Mouse (Mus musculus) kidney, adult 9 months (tissue): ENCODE measurements around the gene Draxin.

Experiments used
- DNase-seq: peaks from one replicate; pipeline ENCODE4 v3.0.0; 2022

The Draxin gene

DNA sequence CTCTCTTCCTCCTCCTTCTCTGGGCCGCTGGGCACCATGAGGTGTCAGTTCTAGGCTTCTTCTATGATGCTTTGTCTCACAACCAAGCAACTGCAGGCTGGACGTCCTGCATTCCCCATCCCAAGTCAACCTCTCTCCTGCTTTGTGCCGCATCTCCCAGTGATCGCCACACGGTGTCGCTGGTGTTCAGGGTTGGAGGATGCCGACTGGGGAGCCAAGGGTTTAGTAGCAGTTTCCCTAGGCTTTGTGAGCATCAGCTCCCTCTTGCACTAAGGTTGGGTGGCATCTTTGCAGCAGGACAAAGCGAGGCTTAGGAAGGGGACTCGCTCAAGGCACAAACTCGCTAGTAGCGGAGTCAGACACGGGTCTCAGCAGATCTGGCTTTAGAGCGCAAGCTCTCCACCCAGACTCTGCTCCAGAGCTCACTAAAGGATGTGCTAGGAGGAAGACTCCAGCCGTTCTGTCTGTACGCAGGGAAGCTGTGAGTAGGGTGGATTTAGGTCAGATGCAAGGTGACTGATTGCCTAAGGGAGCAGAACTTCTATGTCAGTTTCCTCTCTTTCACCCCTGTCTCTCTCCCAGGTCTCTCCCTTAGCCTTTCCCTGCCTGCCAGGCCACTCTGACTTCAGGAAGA lies 15.6 kb downstream of the Draxin start:
- peak; percentile 82 for DNase-seq

DNA sequence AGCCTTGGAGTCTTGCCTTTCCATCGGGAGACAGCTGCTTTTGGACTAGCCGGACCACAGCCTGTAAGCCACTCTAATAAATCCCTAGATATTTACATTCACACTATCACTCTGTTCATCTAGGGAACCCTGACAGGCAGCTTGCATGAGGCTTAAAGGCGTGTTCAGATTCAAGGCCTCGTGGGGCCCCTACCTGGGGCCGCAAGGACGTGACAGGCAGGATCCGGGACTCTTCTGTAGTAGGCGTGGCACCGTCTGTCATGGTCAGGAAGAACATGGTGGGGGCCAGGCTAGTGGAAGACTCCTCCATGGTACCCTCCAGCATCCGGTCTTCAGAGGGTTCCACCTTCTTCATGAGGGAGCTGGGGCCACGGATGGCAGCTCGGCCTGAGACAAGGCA lies 18.0 kb downstream of the Draxin start:
- no peak for DNase-seq

DNA sequence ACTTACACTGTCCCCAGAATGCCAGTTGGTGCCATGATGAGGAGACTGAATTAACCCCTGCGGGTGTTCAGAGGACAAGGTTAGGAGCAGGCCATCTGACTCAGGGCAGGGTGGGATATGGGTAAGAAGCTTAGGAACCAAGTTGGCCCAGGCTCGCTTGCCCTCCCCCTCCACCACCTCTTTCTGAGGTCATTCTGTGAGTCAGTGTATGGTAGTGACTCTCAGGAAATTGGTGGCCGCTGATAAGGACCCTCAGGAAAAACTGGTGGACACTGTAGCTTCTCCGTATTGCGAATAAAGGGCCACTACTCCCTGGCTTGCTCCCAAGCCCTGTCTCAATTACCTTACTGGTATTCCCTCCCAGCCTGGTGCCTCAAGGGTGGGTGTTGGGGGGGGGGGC lies 21.3 kb downstream of the Draxin start:
- DNase-seq, result no peak

DNA sequence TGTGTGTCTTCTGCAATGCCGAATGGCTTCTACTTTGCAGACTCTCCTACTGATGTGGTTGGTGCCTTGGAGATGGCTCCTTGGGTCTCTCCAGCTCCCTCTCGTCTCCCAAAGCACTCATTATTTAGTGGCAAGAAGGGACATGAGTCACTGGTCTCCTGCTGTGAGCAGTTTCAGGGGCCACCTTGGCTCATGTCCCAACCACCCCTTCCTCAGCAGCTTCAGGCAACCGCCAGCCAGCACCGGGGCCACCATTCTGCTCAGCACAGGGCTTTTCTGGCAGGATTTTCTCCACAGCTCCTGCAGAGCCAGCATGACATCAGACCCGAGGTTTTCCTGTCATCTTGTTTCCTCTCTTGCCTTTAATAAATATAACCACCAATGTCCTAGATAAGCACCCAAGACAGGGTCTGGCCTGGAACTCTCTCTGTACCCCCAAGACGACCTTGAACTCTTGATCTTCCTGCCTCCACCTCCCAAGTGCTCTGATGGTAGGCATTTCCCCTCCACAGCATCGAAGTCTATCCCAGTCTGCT lies 21.9 kb downstream of the Draxin start:
- no peak for DNase-seq

DNA sequence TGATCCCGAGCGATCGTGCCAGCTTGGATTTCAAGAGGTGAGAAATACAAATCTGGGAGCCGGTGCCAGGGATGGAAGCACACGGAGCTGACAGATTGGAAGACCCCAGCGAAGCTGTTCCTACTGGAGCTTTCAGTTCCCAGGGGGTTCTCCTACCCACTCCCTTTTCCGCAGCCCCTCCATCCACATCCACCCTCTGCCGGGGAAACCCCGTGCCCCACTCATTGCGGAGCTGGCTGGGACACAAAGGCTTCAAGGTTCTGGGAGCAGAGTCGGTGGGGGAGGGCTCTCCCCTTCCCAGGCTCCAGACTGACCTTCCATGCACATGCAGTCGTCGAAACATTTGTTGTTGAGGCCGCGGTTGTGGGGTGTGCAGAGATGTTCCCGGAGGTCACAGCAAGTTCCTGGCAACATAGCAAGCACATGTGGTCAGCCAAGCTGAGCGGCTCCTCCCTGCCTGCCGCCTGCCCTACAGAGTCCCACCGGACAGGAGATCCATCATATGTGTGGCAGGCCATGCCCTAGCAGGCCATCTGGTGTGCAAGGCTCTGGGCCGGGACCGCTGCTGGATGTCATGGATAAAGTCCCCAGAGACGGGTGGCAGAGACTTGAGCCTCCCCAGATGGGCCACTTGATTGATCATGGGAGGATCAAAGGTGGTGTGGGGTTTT lies 22.7 kb downstream of the Draxin start:
- no peak for DNase-seq

DNA sequence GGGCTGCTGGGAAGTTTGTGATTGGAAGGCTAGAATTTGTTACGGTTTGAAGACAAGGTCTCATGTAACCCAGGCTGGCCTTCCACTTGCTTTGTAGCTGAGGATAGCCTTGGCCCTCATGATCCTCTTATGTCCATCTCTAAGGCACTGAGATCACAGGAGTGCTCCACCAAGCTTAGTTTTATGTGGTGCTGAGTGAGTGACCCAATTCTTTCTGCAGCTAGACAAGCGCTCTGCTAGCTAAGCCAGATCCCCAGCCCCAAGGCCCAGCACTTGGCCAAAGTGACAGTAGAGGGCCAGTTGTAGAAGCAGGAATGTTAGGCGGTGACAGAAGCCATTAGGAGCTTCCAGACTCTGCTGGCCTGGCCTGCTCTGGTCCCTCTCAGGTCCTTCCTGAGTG lies 26.4 kb downstream of the Draxin start:
- no peak for DNase-seq

DNA sequence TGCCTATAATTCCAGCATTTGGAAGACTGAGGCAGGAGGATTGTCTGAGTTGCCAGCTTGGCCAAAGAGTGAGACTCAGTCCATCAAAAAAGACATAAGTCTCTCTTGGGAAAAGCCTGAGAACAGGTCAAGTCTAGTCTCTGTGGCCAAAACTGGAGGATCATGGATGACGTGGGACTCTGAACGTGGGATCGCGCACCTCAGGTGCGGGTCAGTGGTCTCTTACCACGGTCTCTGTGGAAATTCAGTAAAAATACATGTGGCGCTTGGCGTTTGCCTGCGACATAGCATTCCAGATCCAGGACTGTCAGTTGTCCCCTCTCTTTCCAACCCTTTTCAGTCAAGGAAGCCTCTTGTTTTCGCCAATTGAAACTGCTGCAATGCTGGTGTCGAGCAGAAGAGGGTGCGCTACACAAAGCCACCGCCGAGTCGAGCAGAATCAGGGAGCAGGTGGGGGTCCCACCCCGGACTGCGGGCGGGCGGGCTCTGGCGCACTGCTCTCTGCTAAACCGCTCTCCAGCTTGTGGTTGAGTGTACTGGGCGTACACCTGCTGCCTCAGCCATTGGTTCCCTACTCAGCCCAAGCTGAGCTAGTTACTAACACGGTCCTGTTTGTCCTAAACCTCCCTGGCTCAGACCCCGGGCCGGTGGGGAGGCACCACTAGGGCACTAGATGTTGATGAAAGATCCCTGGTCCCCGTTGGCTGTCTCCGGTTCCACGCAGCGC lies 28.5 kb downstream of the Draxin start:
- peak; percentile 49 for DNase-seq

DNA sequence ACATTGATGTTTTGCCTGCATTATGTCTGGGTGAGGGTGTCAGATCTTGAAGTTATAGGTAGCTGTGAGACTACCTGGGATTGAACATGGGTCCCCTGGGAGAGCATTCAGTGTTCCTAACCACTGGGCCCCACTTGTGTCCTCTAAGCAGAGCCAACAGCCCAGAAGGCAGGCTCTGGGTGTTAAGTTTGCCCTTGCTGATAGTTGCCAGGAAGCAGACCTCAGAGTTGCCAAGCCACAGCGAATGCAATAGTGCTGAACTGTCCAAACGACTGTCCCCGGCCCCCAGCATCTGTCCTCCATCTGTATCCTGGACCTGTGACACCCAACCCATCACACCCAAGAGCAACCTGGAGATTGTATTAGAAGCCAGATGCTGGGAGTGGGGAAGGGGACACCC lies 31.8 kb downstream of the Draxin start:
- no peak for DNase-seq

DNA sequence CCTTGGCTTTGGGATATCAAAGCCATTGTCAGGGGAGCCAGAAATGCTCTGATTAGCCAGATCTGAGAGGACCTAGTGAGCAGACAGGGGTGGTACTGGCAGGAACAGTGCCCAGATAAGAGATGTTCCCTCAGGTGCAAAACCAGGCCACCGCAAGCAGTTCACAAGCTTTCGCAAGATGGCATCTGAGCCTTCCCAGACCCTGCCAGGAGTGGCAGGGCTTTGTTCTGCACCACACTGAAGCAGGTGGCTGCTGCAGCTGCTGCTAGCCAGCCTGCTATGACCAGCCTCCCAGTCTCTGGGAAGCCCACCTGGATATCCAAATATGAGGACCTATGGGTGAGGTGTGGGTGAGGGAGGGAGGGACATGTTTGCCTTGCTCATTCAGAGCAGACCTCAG lies 32.6 kb downstream of the Draxin start:
- DNase-seq, result no peak

DNA sequence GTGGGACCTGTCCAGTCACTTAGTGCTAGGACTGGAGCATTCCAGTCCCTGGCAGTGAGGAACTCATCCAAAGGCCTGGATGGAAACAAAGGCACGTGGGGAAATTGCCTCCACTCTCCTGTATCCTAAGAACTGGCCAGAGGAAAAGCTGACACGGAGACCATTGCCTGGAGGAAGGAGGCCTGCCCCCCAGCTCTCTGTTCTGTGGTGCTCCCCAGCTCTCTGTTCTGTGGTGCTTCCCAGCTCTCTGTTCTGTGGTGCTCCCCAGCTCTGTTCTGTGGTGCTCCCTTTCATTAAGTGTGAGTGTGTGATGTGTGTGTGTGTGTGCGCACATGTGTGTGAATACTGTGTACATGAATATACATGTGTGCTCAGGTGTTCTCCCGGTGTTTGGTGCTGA lies 35.4 kb downstream of the Draxin start:
- DNase-seq, result no peak

DNA sequence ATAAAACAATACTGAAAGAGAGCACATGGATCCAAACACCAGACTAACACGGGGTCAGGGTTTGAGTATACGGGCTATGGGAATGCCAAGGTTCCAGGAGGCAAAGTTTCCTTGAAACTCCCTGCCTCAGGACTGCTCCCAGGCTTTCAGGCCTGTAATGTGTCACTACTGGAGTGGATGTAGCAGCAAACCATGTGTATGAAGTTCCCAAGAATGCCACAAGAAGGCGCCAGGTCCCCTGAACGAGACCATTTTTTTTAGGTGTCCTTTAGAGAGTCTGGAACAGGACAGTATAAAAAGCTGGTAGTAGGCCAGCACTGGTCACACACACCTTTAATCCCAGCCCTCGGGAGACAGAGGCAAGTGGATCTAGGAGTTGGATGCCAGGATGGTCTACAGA lies 36.3 kb downstream of the Draxin start:
- DNase-seq, result no peak

DNA sequence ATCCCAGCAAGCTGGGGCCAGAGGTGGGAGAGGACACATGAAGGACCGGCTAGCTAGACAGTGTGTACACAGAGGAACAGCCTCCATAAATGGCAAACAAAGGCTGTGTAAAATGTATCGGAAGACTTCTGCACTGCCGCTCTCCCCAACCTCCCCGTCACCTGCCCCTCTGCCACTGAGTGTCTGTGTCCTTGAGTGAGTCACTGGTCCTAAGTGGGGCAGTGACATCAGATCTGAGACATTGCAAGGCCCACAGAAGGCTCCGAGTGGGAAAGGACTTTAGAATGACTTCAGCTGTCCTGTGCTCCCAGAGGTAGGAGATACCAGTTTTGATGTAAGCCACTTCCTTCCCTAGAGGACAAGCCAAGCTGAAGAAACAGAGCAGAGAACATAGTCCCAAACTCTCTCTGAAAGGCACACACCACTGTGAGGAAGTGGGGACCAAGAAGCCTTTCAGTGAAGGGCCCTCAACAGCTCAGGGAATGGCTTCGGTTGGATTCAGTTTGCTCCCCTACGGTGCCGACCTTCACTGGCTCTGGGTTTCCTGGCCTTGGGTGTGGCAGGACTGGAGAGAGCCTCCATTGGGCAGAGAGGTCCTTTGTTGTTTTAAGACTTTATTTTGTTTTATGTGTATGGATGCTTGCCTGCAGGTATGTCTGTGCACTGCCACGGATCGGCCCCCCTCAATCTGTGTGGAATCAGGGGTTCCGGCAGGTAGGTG lies 37.8 kb downstream of the Draxin start:
- DNase-seq, result no peak

DNA sequence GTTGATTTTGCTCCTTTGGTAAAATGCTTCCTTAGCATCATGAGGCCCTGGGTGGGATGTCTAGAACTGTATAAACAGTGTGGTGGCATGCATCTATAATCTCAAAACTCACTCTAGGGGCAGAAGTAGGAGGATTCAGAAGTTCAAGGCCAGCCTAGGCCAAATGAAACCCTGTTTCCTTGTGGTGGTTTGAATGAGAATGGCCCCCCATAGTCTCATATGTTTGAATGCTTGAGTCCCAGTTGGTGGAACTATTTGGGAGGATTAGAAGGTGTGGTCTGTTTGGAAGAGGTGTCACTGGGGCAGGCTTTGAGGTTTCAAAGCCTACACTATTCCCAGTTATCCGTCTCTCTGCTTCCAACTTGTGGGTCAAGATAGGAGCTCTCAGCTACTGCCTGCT lies 39.3 kb downstream of the Draxin start:
- DNase-seq, result no peak

DNA sequence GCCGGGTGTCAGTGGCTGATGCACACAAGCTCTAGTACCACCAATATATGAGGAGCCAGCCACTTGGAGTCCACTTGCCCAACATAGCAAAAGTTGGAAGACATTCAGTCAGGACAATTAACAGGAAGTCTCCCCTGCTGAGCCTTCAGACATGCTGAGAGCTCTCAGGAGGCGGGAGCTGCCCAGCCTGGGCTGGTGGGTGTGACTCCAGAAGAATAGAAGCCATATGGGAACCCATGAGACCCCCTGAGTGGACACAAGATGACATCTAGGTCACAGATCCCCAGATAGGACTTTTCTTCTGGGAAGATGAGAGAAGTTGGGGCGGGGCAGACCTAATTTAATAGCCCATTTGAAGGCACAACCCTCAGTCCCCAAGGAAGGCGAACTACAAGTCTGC lies 41.3 kb downstream of the Draxin start:
- no peak for DNase-seq

DNA sequence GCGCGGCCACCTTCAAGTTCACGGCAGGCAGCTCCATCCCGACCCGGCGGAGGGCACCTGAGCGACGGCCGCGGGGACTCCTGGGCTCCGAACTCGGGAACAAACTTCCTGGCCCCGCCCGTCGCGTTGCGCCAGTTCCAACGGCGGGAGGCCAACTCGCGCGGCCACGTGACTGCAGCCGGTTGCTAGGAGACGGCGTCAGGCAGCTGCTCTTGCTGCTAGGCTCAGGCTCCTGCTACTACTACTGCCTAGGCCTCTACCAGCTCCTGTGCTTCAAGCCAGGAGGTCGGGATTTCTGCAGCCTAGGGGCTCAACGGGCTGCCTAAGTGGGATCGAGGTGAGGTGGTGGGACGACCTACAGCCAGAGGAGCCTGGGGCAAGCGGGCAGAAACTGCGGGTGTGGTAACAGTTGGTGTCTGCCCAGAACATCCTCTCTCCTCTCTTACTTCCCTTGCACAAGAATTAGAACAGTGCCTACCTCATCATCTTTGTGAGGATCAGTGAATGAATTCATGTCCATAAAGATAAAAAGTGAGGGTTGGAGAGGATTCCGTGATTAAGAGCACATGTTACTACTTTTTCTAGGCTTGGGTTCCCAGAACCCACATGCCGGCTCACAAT lies 42.5 kb downstream of the Draxin start, which contains the start of gene Agtrap:
TSS of gene Agtrap (minus strand) at position 125 of the 621 bp plus-strand sequence.
- DNase-seq, result peak; percentile 97

DNA sequence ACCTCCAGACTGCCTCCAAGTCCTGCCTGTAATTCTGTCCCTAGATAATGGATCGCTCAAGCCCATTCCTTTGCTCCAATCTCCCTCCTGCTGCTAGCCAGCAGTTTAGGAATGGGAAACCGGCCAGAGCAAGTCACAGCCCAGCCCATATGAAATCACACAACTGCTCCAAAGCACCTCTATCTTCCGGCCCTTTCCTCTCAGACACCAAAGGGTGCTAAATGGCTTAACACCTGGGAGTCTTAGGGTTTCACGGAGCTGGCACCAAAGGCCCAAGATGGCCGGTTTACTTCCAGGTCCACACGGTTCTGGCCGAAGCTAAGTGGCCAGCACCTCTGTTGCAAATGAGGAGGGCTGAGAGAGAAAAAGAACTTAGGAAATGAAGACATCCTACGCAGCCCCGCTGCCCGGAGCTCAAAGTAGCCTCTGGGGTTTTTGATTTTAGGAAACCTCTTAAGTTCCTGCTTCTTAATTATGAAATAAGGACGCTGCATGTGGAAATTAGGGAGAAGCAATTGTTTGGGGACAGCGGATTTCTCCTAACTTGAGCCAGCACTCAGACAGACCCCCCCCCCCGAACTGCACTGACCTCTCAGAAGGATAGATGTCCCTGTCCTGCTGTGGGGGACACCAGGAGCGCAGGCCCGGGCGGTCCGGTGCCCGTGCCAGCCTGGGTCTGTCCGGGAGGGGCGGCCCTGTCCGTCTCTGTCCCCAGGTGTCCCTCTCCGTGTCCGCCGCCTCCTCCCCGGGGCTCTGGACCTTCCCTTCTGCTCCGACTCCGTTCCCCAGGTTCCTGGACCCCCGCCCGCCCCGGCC lies 43.2 kb downstream of the Draxin start:
- peak; percentile 62 for DNase-seq

DNA sequence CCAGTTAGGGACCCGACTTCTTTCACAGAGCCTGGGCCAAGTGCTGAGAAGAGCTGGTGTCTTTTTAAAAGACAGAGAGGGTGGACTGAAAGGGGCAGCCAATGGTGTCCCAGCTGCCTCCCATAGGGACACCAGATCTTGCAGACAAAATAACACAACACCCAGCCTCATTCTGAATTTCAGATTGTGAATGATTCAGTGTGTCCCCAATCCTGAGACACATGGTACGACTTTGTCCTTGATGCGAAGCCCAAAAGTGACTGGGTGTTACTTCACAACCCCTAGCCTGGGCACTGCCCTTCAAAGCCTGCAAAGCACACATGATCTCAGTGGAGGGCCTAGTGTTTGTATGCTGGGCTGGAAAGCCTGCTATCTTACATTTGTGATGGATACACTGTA lies 44.6 kb downstream of the Draxin start:
- no peak for DNase-seq

DNA sequence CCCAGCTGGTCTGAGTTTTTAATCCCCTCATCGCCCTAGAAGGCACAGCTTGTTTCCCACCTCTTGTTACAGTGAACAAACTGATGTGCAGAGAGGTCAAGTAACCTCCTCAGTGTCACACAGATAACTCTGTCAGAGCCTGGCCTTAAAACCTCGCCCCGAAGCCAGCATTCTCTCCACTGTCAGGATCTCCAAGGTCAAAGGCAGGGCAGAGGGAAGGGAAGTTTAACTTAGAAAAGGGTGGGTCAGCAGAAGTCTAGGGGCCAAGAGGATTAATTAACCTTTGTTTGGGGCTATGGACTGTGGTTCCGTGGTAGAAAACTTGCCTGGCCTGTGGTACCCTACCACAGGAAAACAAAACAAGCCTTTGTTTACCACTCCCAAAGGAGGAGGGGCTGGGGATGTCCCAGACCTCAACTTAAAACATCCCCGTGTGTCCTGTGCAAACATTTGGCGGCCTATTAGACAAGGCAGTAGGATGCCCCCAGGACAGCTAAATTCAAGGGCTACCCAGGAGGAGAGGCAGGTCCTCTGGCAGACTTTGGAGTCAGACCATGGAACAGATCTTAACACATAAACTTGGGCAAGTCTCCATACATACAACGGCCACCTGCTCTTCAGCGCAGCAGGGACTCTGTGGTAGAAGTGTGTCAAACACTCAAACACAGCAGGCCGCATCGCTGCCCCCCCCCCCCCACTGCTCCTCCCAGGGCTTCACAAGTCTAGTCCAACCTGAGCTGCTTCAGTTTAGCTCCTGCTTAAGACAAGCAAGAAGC lies 45.2 kb downstream of the Draxin start:
- peak; percentile 61 for DNase-seq

DNA sequence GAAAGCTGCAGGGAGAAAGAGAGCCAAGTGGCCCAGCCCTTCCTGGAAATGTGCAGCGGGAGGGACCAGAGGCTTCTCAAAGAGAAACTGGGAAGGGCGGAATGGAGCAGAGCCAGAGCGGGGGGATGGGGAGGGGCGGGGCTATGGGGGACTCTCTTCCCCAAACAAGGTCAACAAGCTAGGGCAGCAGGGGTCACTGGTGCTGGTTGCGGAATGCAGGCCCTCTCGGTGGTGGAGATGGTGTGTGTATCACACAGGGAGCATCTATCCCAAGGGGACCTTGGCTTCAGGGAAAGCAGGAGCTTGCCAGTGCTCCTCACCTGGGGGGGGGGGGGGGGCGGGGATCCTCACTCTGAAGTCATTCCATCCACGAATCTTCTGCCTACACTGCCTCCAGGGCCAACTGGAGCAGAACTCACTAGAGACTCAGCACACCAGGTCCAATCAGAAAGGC lies 46.2 kb downstream of the Draxin start:
- DNase-seq, result peak; percentile 60

DNA sequence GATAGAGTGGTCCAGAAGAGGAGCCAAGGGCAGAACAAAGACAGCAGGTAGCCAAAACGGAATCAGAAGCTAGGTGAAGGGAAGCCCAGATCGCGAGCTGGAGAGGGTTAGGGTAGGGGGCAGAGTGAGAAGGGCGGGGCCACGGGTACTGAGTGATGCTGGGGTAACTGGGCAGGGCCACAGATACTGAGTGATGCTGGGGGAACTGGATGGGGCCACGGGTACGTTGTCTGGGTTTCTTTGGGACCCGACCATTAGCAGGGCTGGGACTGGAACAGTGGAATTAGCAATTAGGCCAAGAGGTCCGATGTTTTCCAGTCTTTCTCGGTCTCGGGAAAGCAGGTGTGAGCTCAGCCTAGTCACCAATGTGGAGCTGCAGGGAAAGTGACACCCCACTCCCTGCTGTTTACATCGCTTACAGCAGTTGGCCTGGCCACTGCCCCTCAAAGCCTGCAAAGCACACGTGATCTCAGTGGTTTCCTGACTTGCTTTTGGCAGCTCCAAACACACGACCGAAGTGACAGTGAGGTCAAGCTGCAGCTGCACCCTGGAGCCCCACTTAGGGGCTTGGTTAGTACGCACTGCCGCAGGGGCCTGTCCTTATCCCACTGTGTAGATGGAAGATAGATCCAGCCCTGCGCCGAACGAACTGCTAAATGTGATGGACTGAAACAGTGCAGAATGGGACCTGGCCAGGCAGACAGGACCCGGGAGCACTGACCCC lies 47.2 kb downstream of the Draxin start:
- DNase-seq, result peak; percentile 56
